Mouse (Mus musculus): ENCODE results near the gene Sycp2l. TPM values are rescaled to one million over a fixed set of nuclear protein-coding genes. Genes with fewer than 3 reads are reported as not detected.

Sycp2l gene
- polyA plus RNA-seq, 1 experiment from 2014 or later, result not detected

GRCm38 (mm10) chr13:41098325-41098724, 15.8 kb upstream of the Sycp2l start:
- Histone ChIP-seq H3K79me2 (ENCODE audit: inconsistent target) (no peaks in the 10 kb centered on the region), H3K4me3 (ENCODE audit: inconsistent target) (no peak overlapping the region), H3K27ac (no peak overlapping the region), H3K36me3 (ENCODE audit: inconsistent target) (no peaks in the 10 kb centered on the region)
- 55% methylated on average over 15 of the region's 15 CpGs for WGBS (ENCODE audit: missing documents)

GRCm38 (mm10) chr13:41100031-41100430, 14.1 kb upstream of the Sycp2l start:
- Histone ChIP-seq H3K36me3 (ENCODE audit: inconsistent target) (no peaks in the 10 kb centered on the region), H3K27ac (no peak overlapping the region), H3K4me3 (ENCODE audit: inconsistent target) (no peak overlapping the region), H3K79me2 (ENCODE audit: inconsistent target) (no peaks in the 10 kb centered on the region)
- WGBS (ENCODE audit: missing documents), result 97% methylated on average over 2 of the region's 2 CpGs

GRCm38 (mm10) chr13:41103841-41104525, 10.1 kb upstream of the Sycp2l start:
- no peak overlapping the region for H3K4me3 ChIP-seq (ENCODE audit: inconsistent target)
- WGBS (ENCODE audit: missing documents), result 77% methylated on average over 12 of the region's 12 CpGs
- H3K79me2 ChIP-seq (ENCODE audit: inconsistent target), result no peaks in the 10 kb centered on the region
- H3K36me3 ChIP-seq (ENCODE audit: inconsistent target), result no peaks in the 10 kb centered on the region
- no peak overlapping the region for H3K27ac ChIP-seq

- H3K27ac ChIP-seq, result no peak overlapping the region
- no peaks in the 10 kb centered on the region for H3K79me2 ChIP-seq (ENCODE audit: inconsistent target)
- 90% methylated on average over 13 of the region's 13 CpGs for WGBS (ENCODE audit: missing documents)
- H3K36me3 ChIP-seq (ENCODE audit: inconsistent target), result no peaks in the 10 kb centered on the region
- no peak overlapping the region for H3K4me3 ChIP-seq (ENCODE audit: inconsistent target)
Observed at GRCm38 (mm10) chr13:41105541-41105940, 8.6 kb upstream of the Sycp2l start.

- Histone ChIP-seq H3K4me3 (ENCODE audit: inconsistent target) (no peak within 1 kb of the TSS), H3K36me3 (ENCODE audit: inconsistent target) (no peaks in the 10 kb centered on the region), H3K27ac (no peak within 1 kb of the TSS), H3K79me2 (ENCODE audit: inconsistent target) (no peaks in the 10 kb centered on the region)
- WGBS (ENCODE audit: missing documents), result 88% methylated on average over 2 of the region's 3 CpGs
Observed at GRCm38 (mm10) chr13:41110935-41111334, 3.2 kb upstream of the Sycp2l start, which contains the start of gene Gcm2. TSS of gene Gcm2 (minus strand) at chr13:41111035.

- Histone ChIP-seq H3K79me2 (ENCODE audit: inconsistent target) (no peaks in the 10 kb centered on the region), H3K36me3 (ENCODE audit: inconsistent target) (no peaks in the 10 kb centered on the region), H3K27ac (no peak overlapping the region), H3K4me3 (ENCODE audit: inconsistent target) (no peak overlapping the region)
- 5% methylated on average over 9 of the region's 9 CpGs for WGBS (ENCODE audit: missing documents)
Observed at GRCm38 (mm10) chr13:41119152-41119945, 5.2 kb downstream of the Sycp2l start.

GRCm38 (mm10) chr13:41123666-41124225, 9.6 kb downstream of the Sycp2l start:
- Histone ChIP-seq H3K4me3 (ENCODE audit: inconsistent target) (no peak overlapping the region), H3K36me3 (ENCODE audit: inconsistent target) (no peaks in the 10 kb centered on the region), H3K79me2 (ENCODE audit: inconsistent target) (no peaks in the 10 kb centered on the region), H3K27ac (no peak overlapping the region)
- WGBS (ENCODE audit: missing documents), result 89% methylated on average over 6 of the region's 6 CpGs

GRCm38 (mm10) chr13:41128326-41128725, 14.2 kb downstream of the Sycp2l start:
- WGBS (ENCODE audit: missing documents), result 9% methylated on average over 8 of the region's 8 CpGs
- Histone ChIP-seq H3K36me3 (ENCODE audit: inconsistent target) (no peaks in the 10 kb centered on the region), H3K4me3 (ENCODE audit: inconsistent target) (no peak overlapping the region), H3K27ac (no peak overlapping the region), H3K79me2 (ENCODE audit: inconsistent target) (no peaks in the 10 kb centered on the region)

- Histone ChIP-seq H3K4me3 (ENCODE audit: inconsistent target) (no peak overlapping the region), H3K27ac (no peak overlapping the region), H3K79me2 (ENCODE audit: inconsistent target) (no peaks in the 10 kb centered on the region), H3K36me3 (ENCODE audit: inconsistent target) (no peaks in the 10 kb centered on the region)
- WGBS (ENCODE audit: missing documents), result 96% methylated on average over 8 of the region's 8 CpGs
Observed at GRCm38 (mm10) chr13:41129061-41129460, 15.0 kb downstream of the Sycp2l start.

GRCm38 (mm10) chr13:41134901-41135300, 20.8 kb downstream of the Sycp2l start:
- Histone ChIP-seq H3K27ac (no peak overlapping the region), H3K4me3 (ENCODE audit: inconsistent target) (no peak overlapping the region), H3K79me2 (ENCODE audit: inconsistent target) (no peaks in the 10 kb centered on the region), H3K36me3 (ENCODE audit: inconsistent target) (no peaks in the 10 kb centered on the region)
- 12% methylated on average over 6 of the region's 6 CpGs for WGBS (ENCODE audit: missing documents)

- H3K4me3 ChIP-seq (ENCODE audit: inconsistent target), result no peak overlapping the region
- H3K27ac ChIP-seq, result no peak overlapping the region
- 84% methylated on average over 6 of the region's 6 CpGs for WGBS (ENCODE audit: missing documents)
- H3K79me2 ChIP-seq (ENCODE audit: inconsistent target), result no peaks in the 10 kb centered on the region
- H3K36me3 ChIP-seq (ENCODE audit: inconsistent target), result no peaks in the 10 kb centered on the region
Observed at GRCm38 (mm10) chr13:41145433-41145970, 31.4 kb downstream of the Sycp2l start.

GRCm38 (mm10) chr13:41146271-41146670, 32.2 kb downstream of the Sycp2l start:
- H3K27ac ChIP-seq, result no peak overlapping the region
- WGBS (ENCODE audit: missing documents), result 73% methylated on average over 10 of the region's 10 CpGs
- no peaks in the 10 kb centered on the region for H3K36me3 ChIP-seq (ENCODE audit: inconsistent target)
- no peaks in the 10 kb centered on the region for H3K79me2 ChIP-seq (ENCODE audit: inconsistent target)
- H3K4me3 ChIP-seq (ENCODE audit: inconsistent target), result no peak overlapping the region

GRCm38 (mm10) chr13:41153146-41153545, 39.0 kb downstream of the Sycp2l start:
- H3K27ac ChIP-seq, result no peak overlapping the region
- no peak overlapping the region for H3K4me3 ChIP-seq (ENCODE audit: inconsistent target)
- 81% methylated on average over 11 of the region's 11 CpGs for WGBS (ENCODE audit: missing documents)
- H3K79me2 ChIP-seq (ENCODE audit: inconsistent target), result no peaks in the 10 kb centered on the region
- no peaks in the 10 kb centered on the region for H3K36me3 ChIP-seq (ENCODE audit: inconsistent target)

- 82% methylated on average over 5 of the region's 5 CpGs for WGBS (ENCODE audit: missing documents)
Observed at GRCm38 (mm10) chr13:41158426-41158825, 44.3 kb downstream of the Sycp2l start.

GRCm38 (mm10) chr13:41187886-41188285, 73.8 kb downstream of the Sycp2l start:
- 92% methylated on average over 6 of the region's 6 CpGs for WGBS (ENCODE audit: missing documents)
- Histone ChIP-seq H3K36me3 (ENCODE audit: inconsistent target) (no peaks in the 10 kb centered on the region), H3K79me2 (ENCODE audit: inconsistent target) (no peaks in the 10 kb centered on the region), H3K27ac (no peak overlapping the region), H3K4me3 (ENCODE audit: inconsistent target) (no peak overlapping the region)

More at GRCm38 (mm10) chr13:41158426-41158825, 44.3 kb downstream of the Sycp2l start:
- Histone ChIP-seq H3K4me3 (ENCODE audit: inconsistent target) (no peak overlapping the region), H3K27ac (no peak overlapping the region), H3K36me3 (ENCODE audit: inconsistent target) (no peaks in the 10 kb centered on the region), H3K79me2 (ENCODE audit: inconsistent target) (no peaks in the 10 kb centered on the region)

All from macrophage (primary cell).